Mouse (Mus musculus) kidney, adult 2 months (tissue): ENCODE data around the gene Plcl1.

Experiments
- CTCF ChIP-seq: fragments of 200-500 bp; conservative IDR thresholded peaks from 2 replicates; pipeline ENCODE4 v1.5.1; 2011; ENCODE audit warnings: low read depth, mild to moderate bottlenecking, control low read depth, low read length, moderate library complexity, mixed read lengths; ENCODE audit not compliant: insufficient read depth, insufficient read length
- POLR2A ChIP-seq: fragments of 200-500 bp; IDR thresholded peaks from one replicate; pipeline ENCODE4 v1.6.1; 2011; ENCODE audit warnings: low read depth, low read length, control low read depth

DNA sequence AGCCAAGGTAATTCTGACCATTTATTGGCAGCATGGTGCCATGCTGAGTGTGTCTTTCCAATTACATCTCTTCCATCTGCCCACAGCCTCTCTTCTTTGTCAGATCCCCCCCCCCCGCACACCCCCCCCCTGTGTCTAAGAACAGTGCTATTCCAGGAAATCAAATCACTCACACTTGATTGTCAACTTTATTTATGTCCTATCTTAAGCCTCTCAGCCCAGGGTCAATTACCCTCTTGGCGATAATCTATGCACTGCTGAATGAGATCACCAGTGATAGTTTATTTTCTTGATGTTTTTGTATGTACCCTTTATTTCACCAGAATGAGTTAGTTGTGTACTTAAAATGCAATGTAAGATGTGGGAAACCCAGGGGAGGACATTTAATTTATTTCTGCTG lies 176.0 kb downstream of the Plcl1 start:
- TF ChIP-seq CTCF (no peak), POLR2A (no peak)
